Mouse (Mus musculus): ENCODE results near the gene Cacna1c. TPM values are rescaled to one million over a fixed set of nuclear protein-coding genes. Genes with fewer than 3 reads are reported as not detected.

Gene Cacna1c
- polyA plus RNA-seq, 1 experiment from 2014 or later = 3.2 TPM

GRCm38 (mm10) chr6:119199274-119199879, 3.2 kb upstream of the Cacna1c start:
- WGBS = 25% methylated on average over 8 of the region's 8 CpGs
- Histone ChIP-seq H3K9ac (ENCODE audit: low read length) (0 out of 2 replicates have a peak overlapping the region, but pooled peaks have one; percentile 10), H3K27ac (ENCODE audit: low read depth, low read length) (peak overlapping the region; percentile 46; the same call in 1 of the 2 replicates), H3K4me3 (ENCODE audit: low read depth, low read length) (no peak overlapping the region), H3K9me3 (replicated peaks; ENCODE audit: control insufficient read depth, low read length) (no peaks in the 10 kb centered on the region), H3K4me2 (ENCODE audit: low read length) (no peak overlapping the region), H3K4me1 (ENCODE audit: control insufficient read depth, insufficient read depth, low read length) (peaks cover 25% of the 10 kb centered on the region), H3K36me3 (ENCODE audit: control insufficient read depth, insufficient read depth, low read length) (peaks cover 21% of the 10 kb centered on the region), H3K27me3 (replicated peaks; ENCODE audit: control insufficient read depth, insufficient read depth, low read length) (no peaks in the 10 kb centered on the region)
- ATAC-seq (peak; percentile 19; the same call in 1 of the 2 replicates), DNase-seq (ENCODE audit: low spot score) (peak; percentile 36)

GRCm38 (mm10) chr6:119198534-119199273, 2.5 kb upstream of the Cacna1c start:
- Histone ChIP-seq H3K4me2 (ENCODE audit: low read length) (no peak overlapping the region), H3K9ac (ENCODE audit: low read length) (0 out of 2 replicates have a peak overlapping the region, but pooled peaks have one; percentile 10), H3K9me3 (replicated peaks; ENCODE audit: control insufficient read depth, low read length) (no peaks in the 10 kb centered on the region)

GRCm38 (mm10) chr6:119194601-119195000, 1.6 kb downstream of the Cacna1c start:
- 93% methylated on average over 7 of the region's 7 CpGs for WGBS
- H3K4me2 ChIP-seq (ENCODE audit: low read length) = no peak overlapping the region
- peaks cover 42% of the 10 kb centered on the region for H3K36me3 ChIP-seq (ENCODE audit: control insufficient read depth, insufficient read depth, low read length)

More at GRCm38 (mm10) chr6:119198534-119199273, 2.5 kb upstream of the Cacna1c start:
- Histone ChIP-seq H3K4me3 (ENCODE audit: low read depth, low read length) (no peak overlapping the region), H3K36me3 (ENCODE audit: control insufficient read depth, insufficient read depth, low read length) (peaks cover 23% of the 10 kb centered on the region), H3K27me3 (replicated peaks; ENCODE audit: control insufficient read depth, insufficient read depth, low read length) (no peaks in the 10 kb centered on the region), H3K27ac (ENCODE audit: low read depth, low read length) (peak overlapping the region; percentile 58; the same call in 1 of the 2 replicates), H3K4me1 (ENCODE audit: control insufficient read depth, insufficient read depth, low read length) (peaks cover 25% of the 10 kb centered on the region)
- ATAC-seq (peak; percentile 87), DNase-seq (ENCODE audit: low spot score) (peak; percentile 77)
- 25% methylated on average over 15 of the region's 15 CpGs for WGBS

GRCm38 (mm10) chr6:119194161-119194560, 2.1 kb downstream of the Cacna1c start:
- H3K27me3 ChIP-seq (replicated peaks; ENCODE audit: control insufficient read depth, insufficient read depth, low read length) = no peaks in the 10 kb centered on the region
- WGBS = 94% methylated on average over 9 of the region's 9 CpGs
- H3K9ac ChIP-seq (ENCODE audit: low read length) = no peak overlapping the region
- ATAC-seq = no peak
- no peak for DNase-seq (ENCODE audit: low spot score)
- peaks cover 46% of the 10 kb centered on the region for H3K36me3 ChIP-seq (ENCODE audit: control insufficient read depth, insufficient read depth, low read length)
- no peak overlapping the region for H3K4me3 ChIP-seq (ENCODE audit: low read depth, low read length)
- no peaks in the 10 kb centered on the region for H3K9me3 ChIP-seq (replicated peaks; ENCODE audit: control insufficient read depth, low read length)
- no peak overlapping the region for H3K4me2 ChIP-seq (ENCODE audit: low read length)
- no peak overlapping the region for H3K27ac ChIP-seq (ENCODE audit: low read depth, low read length)
- H3K4me1 ChIP-seq (ENCODE audit: control insufficient read depth, insufficient read depth, low read length) = peaks cover 17% of the 10 kb centered on the region

More at GRCm38 (mm10) chr6:119194601-119195000, 1.6 kb downstream of the Cacna1c start:
- Histone ChIP-seq H3K4me3 (ENCODE audit: low read depth, low read length) (no peak overlapping the region), H3K4me1 (ENCODE audit: control insufficient read depth, insufficient read depth, low read length) (peaks cover 22% of the 10 kb centered on the region), H3K9ac (ENCODE audit: low read length) (no peak overlapping the region), H3K9me3 (replicated peaks; ENCODE audit: control insufficient read depth, low read length) (no peaks in the 10 kb centered on the region), H3K27ac (ENCODE audit: low read depth, low read length) (no peak overlapping the region), H3K27me3 (replicated peaks; ENCODE audit: control insufficient read depth, insufficient read depth, low read length) (no peaks in the 10 kb centered on the region)
- no peak for ATAC-seq
- DNase-seq (ENCODE audit: low spot score) = no peak

GRCm38 (mm10) chr6:119193571-119194154, 2.6 kb downstream of the Cacna1c start:
- Histone ChIP-seq H3K9me3 (replicated peaks; ENCODE audit: control insufficient read depth, low read length) (no peaks in the 10 kb centered on the region), H3K4me2 (ENCODE audit: low read length) (no peak overlapping the region), H3K4me1 (ENCODE audit: control insufficient read depth, insufficient read depth, low read length) (peaks cover 12% of the 10 kb centered on the region; the same call in 1 of the 2 replicates), H3K9ac (ENCODE audit: low read length) (no peak overlapping the region), H3K4me3 (ENCODE audit: low read depth, low read length) (no peak overlapping the region), H3K27ac (ENCODE audit: low read depth, low read length) (no peak overlapping the region), H3K36me3 (ENCODE audit: control insufficient read depth, insufficient read depth, low read length) (peaks cover 49% of the 10 kb centered on the region), H3K27me3 (replicated peaks; ENCODE audit: control insufficient read depth, insufficient read depth, low read length) (no peaks in the 10 kb centered on the region)
- 93% methylated on average over 15 of the region's 15 CpGs for WGBS
- no peak for DNase-seq (ENCODE audit: low spot score)
- no peak for ATAC-seq

- no peak overlapping the region for H3K4me3 ChIP-seq (ENCODE audit: low read depth, low read length)
- H3K36me3 ChIP-seq (ENCODE audit: control insufficient read depth, insufficient read depth, low read length) = peaks cover 58% of the 10 kb centered on the region
- no peak overlapping the region for H3K27ac ChIP-seq (ENCODE audit: low read depth, low read length)
- WGBS = 95% methylated on average over 4 of the region's 4 CpGs
- DNase-seq (ENCODE audit: low spot score) (no peak), ATAC-seq (no peak)
- no peaks in the 10 kb centered on the region for H3K4me1 ChIP-seq (ENCODE audit: control insufficient read depth, insufficient read depth, low read length)
- H3K4me2 ChIP-seq (ENCODE audit: low read length) = no peak overlapping the region
- no peaks in the 10 kb centered on the region for H3K9me3 ChIP-seq (replicated peaks; ENCODE audit: control insufficient read depth, low read length)
- H3K9ac ChIP-seq (ENCODE audit: low read length) = no peak overlapping the region
- H3K27me3 ChIP-seq (replicated peaks; ENCODE audit: control insufficient read depth, insufficient read depth, low read length) = no peaks in the 10 kb centered on the region
These were observed 4.7 kb downstream of the Cacna1c start for GRCm38 (mm10) chr6:119191478-119191877.

GRCm38 (mm10) chr6:119187631-119188030, 8.6 kb downstream of the Cacna1c start:
- DNase-seq (ENCODE audit: low spot score) (no peak), ATAC-seq (no peak)
- Histone ChIP-seq H3K9me3 (replicated peaks; ENCODE audit: control insufficient read depth, low read length) (no peaks in the 10 kb centered on the region), H3K27me3 (replicated peaks; ENCODE audit: control insufficient read depth, insufficient read depth, low read length) (no peaks in the 10 kb centered on the region), H3K4me2 (ENCODE audit: low read length) (no peak overlapping the region), H3K36me3 (ENCODE audit: control insufficient read depth, insufficient read depth, low read length) (peaks cover 66% of the 10 kb centered on the region), H3K9ac (ENCODE audit: low read length) (no peak overlapping the region), H3K27ac (ENCODE audit: low read depth, low read length) (no peak overlapping the region), H3K4me3 (ENCODE audit: low read depth, low read length) (no peak overlapping the region), H3K4me1 (ENCODE audit: control insufficient read depth, insufficient read depth, low read length) (no peaks in the 10 kb centered on the region)
- WGBS = 54% methylated on average over 6 of the region's 6 CpGs

GRCm38 (mm10) chr6:119186658-119187057, 9.6 kb downstream of the Cacna1c start:
- Histone ChIP-seq H3K4me3 (ENCODE audit: low read depth, low read length) (no peak overlapping the region), H3K9me3 (replicated peaks; ENCODE audit: control insufficient read depth, low read length) (no peaks in the 10 kb centered on the region), H3K9ac (ENCODE audit: low read length) (no peak overlapping the region), H3K4me2 (ENCODE audit: low read length) (no peak overlapping the region), H3K27ac (ENCODE audit: low read depth, low read length) (no peak overlapping the region), H3K4me1 (ENCODE audit: control insufficient read depth, insufficient read depth, low read length) (no peaks in the 10 kb centered on the region), H3K36me3 (ENCODE audit: control insufficient read depth, insufficient read depth, low read length) (peaks cover 57% of the 10 kb centered on the region), H3K27me3 (replicated peaks; ENCODE audit: control insufficient read depth, insufficient read depth, low read length) (no peaks in the 10 kb centered on the region)
- 65% methylated on average over 8 of the region's 8 CpGs for WGBS
- ATAC-seq = no peak
- DNase-seq (ENCODE audit: low spot score) = peak; percentile 33

All from forebrain, embryonic 14.5 days (tissue).